Mouse (Mus musculus) embryonic facial prominence, embryonic 11.5 days (tissue): ENCODE data around the gene Stk39. TPM values are rescaled to one million over a fixed set of nuclear protein-coding genes. Genes with fewer than 3 reads are reported as not detected.

Experiments
- ATAC-seq: fragments of 200-750 bp; cut with Nextera tagmentation; replicated peaks from 2 replicates; pipeline ENCODE4 v1.8.0; 2017; ENCODE audit warnings: low read depth; ENCODE audit not compliant: insufficient number of reproducible peaks, low FRiP score, low TSS enrichment
- DNase-seq: peaks from one replicate; pipeline ENCODE4 v3.0.0-alpha.2; 2015; ENCODE audit warnings: low spot score
- H3K27ac ChIP-seq: fragments of 300-500 bp; sonication (generic); replicated peaks from 2 replicates; pipeline ENCODE4 v1.5.1; 2014; ENCODE audit warnings: mild to moderate bottlenecking, low read depth, low read length, control low read depth
- H3K27me3 ChIP-seq: fragments of 300-500 bp; sonication (generic); 2 replicates; pipeline ENCODE4 v1.6.1; 2014; ENCODE audit warnings: mild to moderate bottlenecking, low read length, moderate library complexity, mixed read lengths; ENCODE audit not compliant: control insufficient read depth, insufficient read depth
- H3K36me3 ChIP-seq: fragments of 300-500 bp; sonication (generic); replicated peaks from 2 replicates; pipeline ENCODE4 v1.6.1; 2014; ENCODE audit warnings: low read depth, mild to moderate bottlenecking, low read length, moderate library complexity, mixed read lengths; ENCODE audit not compliant: control insufficient read depth, insufficient read depth
- H3K4me1 ChIP-seq: fragments of 300-500 bp; sonication (generic); 2 replicates; pipeline ENCODE4 v1.6.1; 2014; ENCODE audit warnings: low read length, mixed read lengths; ENCODE audit not compliant: control insufficient read depth, insufficient read depth
- H3K4me2 ChIP-seq: fragments of 300-500 bp; sonication (generic); 2 replicates; pipeline ENCODE4 v1.6.1; 2014; ENCODE audit warnings: low read depth, mild to moderate bottlenecking, control low read depth, low read length, moderate library complexity
- H3K4me3 ChIP-seq: fragments of 300-500 bp; sonication (generic); 2 replicates; pipeline ENCODE4 v1.5.1; 2014; ENCODE audit warnings: low read depth, low read length, control low read depth
- H3K9ac ChIP-seq: fragments of 300-500 bp; sonication (generic); replicated peaks from 2 replicates; pipeline ENCODE4 v1.6.1; 2014; ENCODE audit warnings: mild to moderate bottlenecking, control low read depth, low read length
- H3K9me3 ChIP-seq: fragments of 300-500 bp; sonication (generic); replicated peaks from 2 replicates; pipeline ENCODE4 v1.6.1; 2016; ENCODE audit warnings: mild to moderate bottlenecking, low read length, inconsistent platforms, mixed read lengths; ENCODE audit not compliant: control insufficient read depth
- WGBS: fragments of 180-500 bp; shearing (Covaris S2); extraction: QIAGEN DNeasy Blood & Tissue Kit; methylation state at CpG from one replicate; pipeline ENCODE4 v1.1.7; 2014; 5-methylcytosine and 5-hydroxymethylcytosine counted together
- polyA plus RNA-seq: library from polyadenylated mRNA; unstranded; fragments of >200 nt; fragmentation: Nextera tagmentation; extraction: Ambion mirVana; gene quantifications from 2 replicates; pipeline ENCODE4 v1.2.1, GENCODE M21; 2014

Gene Stk39
- polyA plus RNA-seq, 1 experiment from 2014 or later, result 26.9 TPM

DNA sequence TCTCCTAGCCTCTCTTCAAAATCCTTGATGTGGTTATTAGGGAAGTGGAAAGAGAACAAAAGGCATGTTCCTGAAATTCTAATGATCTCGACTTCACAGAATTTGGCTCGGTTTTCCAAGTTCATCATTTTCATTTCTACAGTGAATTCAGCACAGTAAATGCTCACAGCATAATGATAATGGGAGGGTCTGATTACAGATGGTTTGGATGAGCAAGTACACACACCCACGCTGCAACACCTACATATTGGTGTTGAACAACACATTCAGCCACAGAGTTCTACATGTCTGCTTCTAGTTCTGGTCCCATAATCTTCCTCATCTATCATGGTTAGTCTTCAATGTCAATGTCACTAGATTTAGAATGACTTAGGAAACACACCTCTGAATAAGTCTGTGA is 190.5 kb downstream of the Stk39 start:
- ATAC-seq (no peak), DNase-seq (no peak)
- H3K9me3 ChIP-seq, result no peaks in the 10 kb centered on the region
- no peaks in the 10 kb centered on the region for H3K27me3 ChIP-seq
- H3K27ac ChIP-seq, result no peak overlapping the region
- H3K4me2 ChIP-seq, result no peak overlapping the region
- no peak overlapping the region for H3K9ac ChIP-seq
- no peaks in the 10 kb centered on the region for H3K36me3 ChIP-seq
- WGBS, result 96% methylated on average over 3 of the region's 3 CpGs
- H3K4me3 ChIP-seq, result no peak overlapping the region
- no peaks in the 10 kb centered on the region for H3K4me1 ChIP-seq

DNA sequence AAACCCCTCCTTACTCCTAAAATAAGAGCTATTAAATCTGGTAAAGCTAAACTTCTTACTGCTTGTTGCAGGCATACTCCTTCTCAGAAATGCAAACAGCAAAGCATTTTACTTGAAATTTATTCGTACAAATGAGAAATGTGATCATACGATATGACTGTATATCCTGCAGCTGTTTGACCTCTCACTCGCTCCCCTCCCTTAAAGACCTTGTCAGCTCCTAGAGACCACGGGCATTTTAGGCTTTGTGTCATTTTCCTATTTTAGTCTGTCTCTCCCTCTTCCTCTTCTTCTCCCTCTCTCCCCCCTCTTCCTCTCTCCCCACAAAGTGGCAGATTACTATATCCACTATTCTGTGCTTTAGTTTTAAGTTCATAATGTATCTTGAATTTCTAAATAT is 200.8 kb downstream of the Stk39 start:
- no peaks in the 10 kb centered on the region for H3K36me3 ChIP-seq
- no peak for ATAC-seq
- no peak overlapping the region for H3K27ac ChIP-seq
- H3K4me1 ChIP-seq, result no peaks in the 10 kb centered on the region
- H3K9ac ChIP-seq, result no peak overlapping the region
- no peak overlapping the region for H3K4me3 ChIP-seq
- WGBS, result 62% methylated on average over 4 of the region's 4 CpGs
- no peak overlapping the region for H3K4me2 ChIP-seq
- no peaks in the 10 kb centered on the region for H3K27me3 ChIP-seq
- H3K9me3 ChIP-seq, result no peaks in the 10 kb centered on the region
- DNase-seq, result no peak

DNA sequence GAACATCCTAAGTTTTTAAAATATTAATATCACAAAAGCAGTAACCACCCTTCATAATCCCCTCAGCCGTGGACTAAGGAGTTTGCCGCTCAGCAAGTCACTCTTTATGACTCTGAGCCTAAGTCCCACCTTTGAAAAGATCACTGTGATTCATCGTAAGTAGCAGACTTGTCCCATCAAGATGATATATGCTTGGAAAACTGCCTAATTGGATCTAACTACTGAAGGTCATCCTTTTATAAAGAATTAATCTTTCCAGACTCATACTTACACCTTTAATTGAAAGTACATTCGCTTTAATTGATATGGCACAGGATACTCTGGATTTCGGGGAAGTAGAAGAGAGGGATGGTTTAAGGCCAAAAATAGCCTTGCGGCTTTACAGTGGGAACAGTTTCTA is 201.2 kb downstream of the Stk39 start:
- ATAC-seq (no peak), DNase-seq (no peak)
- Histone ChIP-seq H3K4me3 (no peak overlapping the region), H3K4me2 (no peak overlapping the region), H3K27me3 (no peaks in the 10 kb centered on the region), H3K36me3 (no peaks in the 10 kb centered on the region), H3K27ac (no peak overlapping the region), H3K4me1 (no peaks in the 10 kb centered on the region), H3K9ac (no peak overlapping the region), H3K9me3 (no peaks in the 10 kb centered on the region)
- WGBS, result 87% methylated on average over 6 of the region's 6 CpGs

DNA sequence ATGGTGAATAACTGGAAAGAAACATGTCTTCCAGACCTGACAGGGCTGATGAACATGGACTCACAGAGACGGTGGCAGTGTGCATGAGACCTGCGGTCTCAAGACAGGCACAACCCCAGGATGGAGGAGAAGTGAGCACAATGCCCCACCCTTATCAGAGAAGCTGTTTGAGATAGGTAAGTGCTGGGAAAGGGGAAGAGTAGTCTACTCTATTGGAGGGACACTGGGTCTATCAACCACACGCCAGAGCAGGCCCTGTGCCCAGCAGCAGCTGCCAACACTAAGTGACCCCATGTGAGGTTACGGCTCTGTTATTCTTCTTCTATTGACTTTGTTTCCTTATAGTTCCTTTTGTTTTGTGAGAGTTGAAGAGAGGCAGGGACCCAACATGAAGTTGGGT is 202.4 kb downstream of the Stk39 start:
- WGBS, result 95% methylated on average over 4 of the region's 4 CpGs
- H3K9ac ChIP-seq, result no peak overlapping the region
- H3K27me3 ChIP-seq, result no peaks in the 10 kb centered on the region
- no peaks in the 10 kb centered on the region for H3K9me3 ChIP-seq
- H3K27ac ChIP-seq, result no peak overlapping the region
- ATAC-seq (no peak), DNase-seq (no peak)
- H3K4me1 ChIP-seq, result no peaks in the 10 kb centered on the region
- no peak overlapping the region for H3K4me3 ChIP-seq
- H3K4me2 ChIP-seq, result no peak overlapping the region
- no peaks in the 10 kb centered on the region for H3K36me3 ChIP-seq

DNA sequence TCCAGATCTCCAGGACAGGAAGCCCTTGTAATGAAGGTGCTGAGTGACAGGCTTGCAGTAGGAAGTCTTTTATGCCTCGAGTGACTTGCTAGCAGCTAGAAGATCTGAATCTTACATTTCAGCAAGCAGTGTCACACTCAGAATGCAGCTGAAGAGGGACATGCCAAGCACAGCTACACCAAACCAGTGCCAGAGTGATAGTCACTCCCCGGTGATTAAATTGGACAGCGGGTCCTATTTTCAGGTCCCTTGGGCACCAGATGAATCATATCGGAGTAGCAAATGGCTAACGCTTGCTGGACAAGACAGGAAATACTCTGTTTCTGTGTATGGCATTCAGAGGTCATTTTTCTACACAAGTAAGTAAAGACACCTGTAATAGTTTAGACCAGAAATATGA is 207.2 kb downstream of the Stk39 start:
- Histone ChIP-seq H3K27me3 (no peaks in the 10 kb centered on the region), H3K36me3 (no peaks in the 10 kb centered on the region), H3K4me3 (no peak overlapping the region), H3K4me1 (no peaks in the 10 kb centered on the region), H3K9ac (no peak overlapping the region), H3K4me2 (no peak overlapping the region), H3K27ac (no peak overlapping the region), H3K9me3 (no peaks in the 10 kb centered on the region)
- WGBS, result 72% methylated on average over 5 of the region's 5 CpGs
- no peak for DNase-seq
- no peak for ATAC-seq

DNA sequence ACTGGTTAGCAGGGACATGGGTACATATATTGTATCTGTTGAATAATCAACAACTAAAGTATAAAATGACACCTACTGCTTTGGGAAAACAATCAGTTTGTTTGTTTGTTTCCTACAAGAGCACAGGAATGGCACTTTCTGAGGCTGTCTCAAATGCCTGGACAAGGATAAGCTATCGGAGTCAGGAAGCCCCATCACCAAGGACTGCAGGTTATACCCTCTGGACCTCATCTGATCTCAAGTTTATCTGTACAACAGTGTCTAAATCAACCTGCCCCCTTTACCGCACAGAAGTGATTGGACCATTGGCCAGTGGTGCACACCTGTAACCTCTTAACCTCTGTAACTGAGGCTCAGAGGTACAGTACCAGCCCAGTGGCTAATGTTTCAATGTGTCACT is 211.2 kb downstream of the Stk39 start:
- Histone ChIP-seq H3K9me3 (no peaks in the 10 kb centered on the region), H3K4me2 (no peak overlapping the region), H3K36me3 (no peaks in the 10 kb centered on the region), H3K27ac (no peak overlapping the region), H3K4me1 (no peaks in the 10 kb centered on the region), H3K4me3 (no peak overlapping the region), H3K9ac (no peak overlapping the region), H3K27me3 (no peaks in the 10 kb centered on the region)
- no peak for ATAC-seq
- WGBS, result 75% methylated on average over 2 of the region's 2 CpGs
- DNase-seq, result no peak

DNA sequence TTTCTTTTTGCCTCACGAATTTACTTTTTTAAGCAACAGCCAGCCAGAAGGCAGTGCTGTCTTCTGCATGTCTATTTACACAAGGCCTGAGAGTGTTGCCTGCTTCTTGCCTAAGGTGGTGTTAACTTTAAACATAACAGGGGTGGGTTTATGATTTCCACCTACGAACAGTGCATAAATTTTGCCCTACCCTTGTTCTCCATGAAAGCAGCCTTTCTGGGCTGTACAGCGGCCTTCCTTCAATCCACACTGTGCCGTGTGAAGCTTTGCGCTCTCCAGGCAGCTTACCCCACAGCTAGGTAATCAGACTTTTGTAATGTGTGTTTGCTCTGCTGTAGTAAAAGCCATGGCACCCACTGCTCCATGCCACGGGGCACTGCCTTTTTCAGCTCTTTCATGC is 214.5 kb downstream of the Stk39 start:
- no peaks in the 10 kb centered on the region for H3K9me3 ChIP-seq
- no peaks in the 10 kb centered on the region for H3K36me3 ChIP-seq
- WGBS, result 83% methylated on average over 6 of the region's 6 CpGs
- H3K4me2 ChIP-seq, result no peak overlapping the region
- DNase-seq (no peak), ATAC-seq (no peak)
- no peak overlapping the region for H3K4me3 ChIP-seq
- H3K4me1 ChIP-seq, result no peaks in the 10 kb centered on the region
- H3K27me3 ChIP-seq, result no peaks in the 10 kb centered on the region
- H3K9ac ChIP-seq, result no peak overlapping the region
- no peak overlapping the region for H3K27ac ChIP-seq

DNA sequence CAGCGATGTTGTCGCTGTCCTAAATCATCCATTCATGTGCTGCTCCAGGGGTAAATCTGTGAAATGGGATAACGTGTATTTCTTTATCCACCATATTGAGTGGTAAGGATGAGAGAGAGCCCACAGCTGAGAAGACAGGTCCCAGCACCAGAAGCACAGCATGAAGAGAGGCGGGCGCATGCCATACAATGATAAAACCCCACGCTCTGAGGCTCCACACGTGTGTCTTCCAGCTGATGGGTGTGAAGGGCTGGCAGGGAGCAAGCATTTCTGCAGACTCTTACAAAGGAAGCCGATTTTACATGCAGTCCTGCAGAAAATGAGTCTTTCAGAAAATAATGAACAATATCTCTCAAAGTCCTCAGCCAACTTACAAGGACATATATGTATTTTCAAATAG is 215.6 kb downstream of the Stk39 start:
- Histone ChIP-seq H3K9ac (no peak overlapping the region), H3K4me2 (no peak overlapping the region), H3K4me3 (no peak overlapping the region), H3K36me3 (no peaks in the 10 kb centered on the region), H3K27me3 (no peaks in the 10 kb centered on the region), H3K27ac (no peak overlapping the region), H3K4me1 (no peaks in the 10 kb centered on the region), H3K9me3 (no peaks in the 10 kb centered on the region)
- WGBS, result 89% methylated on average over 8 of the region's 8 CpGs
- no peak for DNase-seq
- ATAC-seq, result no peak

DNA sequence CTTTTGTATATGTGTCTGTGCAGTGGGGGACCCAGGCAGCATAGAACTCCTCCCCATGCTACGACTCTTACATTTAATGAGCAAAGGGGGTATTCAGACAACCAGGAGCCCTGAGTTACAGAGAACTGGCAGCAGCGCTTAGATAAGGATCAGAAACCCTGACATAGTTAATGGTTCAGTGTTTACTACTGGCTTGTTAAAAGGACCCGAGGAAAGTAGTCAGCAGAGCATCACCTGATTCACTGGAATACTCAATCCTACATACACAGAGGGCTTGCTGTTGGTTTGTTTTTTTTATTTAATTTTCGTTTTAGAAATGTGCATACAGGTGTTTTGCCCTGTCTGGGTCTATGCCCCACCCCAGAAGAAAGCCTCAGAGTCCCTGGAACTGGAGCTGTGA is 217.3 kb downstream of the Stk39 start:
- DNase-seq (no peak), ATAC-seq (no peak)
- WGBS, result 70% methylated on average over 4 of the region's 4 CpGs
- Histone ChIP-seq H3K4me3 (no peak overlapping the region), H3K4me2 (no peak overlapping the region), H3K36me3 (no peaks in the 10 kb centered on the region), H3K9me3 (no peaks in the 10 kb centered on the region), H3K4me1 (no peaks in the 10 kb centered on the region), H3K27ac (no peak overlapping the region), H3K27me3 (no peaks in the 10 kb centered on the region), H3K9ac (no peak overlapping the region)
